Mouse (Mus musculus) spleen, postnatal 10 days (tissue): ENCODE data around the gene Myo15b.

ENCODE experiments used
- DNase-seq, 2 experiments: peaks; one replicate each; pipeline ENCODE4 v3.0.0; 2021 to 2022; ENCODE audit warnings: low spot score in 2 of 2

Myo15b gene

GRCm38 (mm10) chr11:115858354-115858753 is at the start of gene Myo15b:
TSS of gene Myo15b (plus strand) at chr11:115858406.
- no peak for DNase-seq

GRCm38 (mm10) chr11:115808696-115809310 is 49.4 kb upstream of the Myo15b start:
- DNase-seq, result no peak

- no peak for DNase-seq
Observed at GRCm38 (mm10) chr11:115809311-115809781, 48.9 kb upstream of the Myo15b start.

GRCm38 (mm10) chr11:115810377-115810776 is 47.8 kb upstream of the Myo15b start:
- no peak for DNase-seq

- DNase-seq, result no peak
Observed at GRCm38 (mm10) chr11:115811381-115812093, 46.7 kb upstream of the Myo15b start.

- no peak for DNase-seq
Observed at GRCm38 (mm10) chr11:115812095-115812494, 46.1 kb upstream of the Myo15b start.

GRCm38 (mm10) chr11:115812533-115813420 is 45.4 kb upstream of the Myo15b start:
- peak in 1 of 2 experiments; percentile 45 for DNase-seq

- peak; percentile 93 to 96 for DNase-seq
Observed at GRCm38 (mm10) chr11:115813507-115814296, 44.5 kb upstream of the Myo15b start, which contains the start of gene Caskin2. TSS of gene Caskin2 (minus strand) at chr11:115813639.

GRCm38 (mm10) chr11:115814605-115815450 is 43.4 kb upstream of the Myo15b start, which contains the start of gene Tsen54:
TSS of gene Tsen54 (plus strand) at chr11:115814724.
- DNase-seq, result peak; percentile 94 to 96

- no peak for DNase-seq
Observed at GRCm38 (mm10) chr11:115817331-115817730, 40.9 kb upstream of the Myo15b start.

- no peak for DNase-seq
Observed at GRCm38 (mm10) chr11:115819915-115820623, 38.1 kb upstream of the Myo15b start.

GRCm38 (mm10) chr11:115821001-115821400 is 37.2 kb upstream of the Myo15b start:
- no peak for DNase-seq

GRCm38 (mm10) chr11:115823774-115824740 is 34.1 kb upstream of the Myo15b start, which contains the start of gene Llgl2:
TSS of gene Llgl2 (plus strand) at chr11:115824049.
- DNase-seq, result peak; percentile 79 to 93

GRCm38 (mm10) chr11:115824813-115825212 is 33.4 kb upstream of the Myo15b start:
- no peak for DNase-seq

GRCm38 (mm10) chr11:115826487-115826886 is 31.7 kb upstream of the Myo15b start:
- DNase-seq, result no peak

GRCm38 (mm10) chr11:115827624-115828023 is 30.6 kb upstream of the Myo15b start:
- no peak for DNase-seq

GRCm38 (mm10) chr11:115829036-115829435 is 29.2 kb upstream of the Myo15b start:
- DNase-seq, result no peak
